Mouse (Mus musculus) Muller cell, postnatal 12 days (primary cell): ENCODE measurements around the gene Ston2.
"Not testable (repeated sequence)": the region's sequence is repeated elsewhere in the genome, so short reads cannot be mapped to it uniquely, and the experiment has no call there.

Source experiments
- DNase-seq: peaks from one replicate; pipeline ENCODE4 v3.0.0-alpha.2; 2015; ENCODE audit errors: inconsistent ontology term

Ston2 gene

GRCm38 (mm10) chr12:91749543-91750184 is 38.5 kb downstream of the Ston2 start:
- no peak for DNase-seq

- peak; percentile 83 for DNase-seq
These were observed 39.8 kb downstream of the Ston2 start for GRCm38 (mm10) chr12:91748241-91748865.

GRCm38 (mm10) chr12:91746839-91747238 is 41.3 kb downstream of the Ston2 start:
- DNase-seq, result not testable (repeated sequence)

GRCm38 (mm10) chr12:91745758-91746290 is 42.4 kb downstream of the Ston2 start:
- peak; percentile 85 for DNase-seq

GRCm38 (mm10) chr12:91744091-91744490 is 44.1 kb downstream of the Ston2 start:
- peak; percentile 76 for DNase-seq

GRCm38 (mm10) chr12:91742916-91743315 is 45.3 kb downstream of the Ston2 start:
- DNase-seq, result no peak

GRCm38 (mm10) chr12:91738381-91738780 is 49.8 kb downstream of the Ston2 start:
- DNase-seq, result no peak

- no peak for DNase-seq
These were observed 51.8 kb downstream of the Ston2 start for GRCm38 (mm10) chr12:91736221-91736980.

GRCm38 (mm10) chr12:91734246-91735027 is 53.8 kb downstream of the Ston2 start:
- no peak for DNase-seq

- DNase-seq, result peak; percentile 80
These were observed 55.3 kb downstream of the Ston2 start for GRCm38 (mm10) chr12:91732729-91733448.

- no peak for DNase-seq
These were observed 62.0 kb downstream of the Ston2 start for GRCm38 (mm10) chr12:91726202-91726601.

- no peak for DNase-seq
These were observed 64.3 kb downstream of the Ston2 start for GRCm38 (mm10) chr12:91723912-91724311.

- no peak for DNase-seq
These were observed 69.1 kb downstream of the Ston2 start for GRCm38 (mm10) chr12:91719134-91719533.

- DNase-seq, result no peak
These were observed 72.5 kb downstream of the Ston2 start for GRCm38 (mm10) chr12:91715686-91716085.

- DNase-seq, result no peak
These were observed 74.8 kb downstream of the Ston2 start for GRCm38 (mm10) chr12:91713358-91713757.

GRCm38 (mm10) chr12:91711655-91712054 is 76.5 kb downstream of the Ston2 start:
- DNase-seq, result no peak

- DNase-seq, result peak; percentile 58
These were observed 77.3 kb downstream of the Ston2 start for GRCm38 (mm10) chr12:91710876-91711275.

- no peak for DNase-seq
These were observed 78.6 kb downstream of the Ston2 start for GRCm38 (mm10) chr12:91709634-91710033.

GRCm38 (mm10) chr12:91709232-91709631 is 79.0 kb downstream of the Ston2 start:
- DNase-seq, result no peak

GRCm38 (mm10) chr12:91707807-91708206 is 80.4 kb downstream of the Ston2 start:
- DNase-seq, result no peak

GRCm38 (mm10) chr12:91703533-91703932 is 84.7 kb downstream of the Ston2 start:
- peak; percentile 57 for DNase-seq
